Mouse (Mus musculus) 416B (cell line): ENCODE data around the gene N4bp2l1.

Experiments used
- DNase-seq: peaks from one replicate; pipeline ENCODE4 v3.0.0; 2011; ENCODE audit warnings: low read depth

N4bp2l1 gene

DNA sequence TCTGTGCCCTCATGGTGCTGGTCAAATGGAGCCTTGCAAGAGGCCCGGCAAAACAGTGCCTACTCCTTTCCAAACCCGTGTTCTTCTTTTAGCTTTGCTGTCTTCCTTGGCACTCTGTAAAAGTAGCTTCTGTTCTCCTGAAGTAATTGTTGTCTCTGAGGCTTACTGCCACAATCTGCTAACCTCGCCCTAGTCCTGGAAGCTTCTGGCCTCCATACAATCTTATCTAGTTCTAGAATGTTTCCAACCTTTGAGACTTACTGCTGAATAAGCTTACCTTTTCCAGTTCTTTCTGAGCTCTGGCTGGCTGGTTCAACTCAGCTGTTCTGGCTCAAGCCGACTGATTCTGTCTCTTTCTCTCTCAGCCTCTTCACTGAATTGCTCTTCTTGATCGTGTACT, 35.2 kb downstream of the N4bp2l1 start:
- no peak for DNase-seq

DNA sequence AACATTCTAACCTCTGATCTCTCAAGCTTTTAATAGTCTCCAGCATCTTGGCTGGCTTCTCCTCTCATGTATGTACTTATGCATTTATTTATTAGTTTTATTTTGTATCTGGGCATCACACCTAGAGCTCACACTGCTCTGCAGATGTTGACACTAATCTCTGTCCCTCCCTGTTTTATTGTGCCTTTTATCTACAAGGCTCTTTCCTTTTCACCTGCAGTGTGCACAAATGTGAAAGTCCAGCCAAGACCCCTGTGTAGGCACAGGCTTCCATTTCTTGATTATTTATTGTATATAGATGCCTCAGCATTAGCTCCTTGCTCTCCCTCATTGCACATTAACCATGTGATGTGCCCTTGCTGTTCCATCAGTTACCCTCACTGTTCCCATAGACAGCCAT, 35.6 kb downstream of the N4bp2l1 start:
- no peak for DNase-seq

DNA sequence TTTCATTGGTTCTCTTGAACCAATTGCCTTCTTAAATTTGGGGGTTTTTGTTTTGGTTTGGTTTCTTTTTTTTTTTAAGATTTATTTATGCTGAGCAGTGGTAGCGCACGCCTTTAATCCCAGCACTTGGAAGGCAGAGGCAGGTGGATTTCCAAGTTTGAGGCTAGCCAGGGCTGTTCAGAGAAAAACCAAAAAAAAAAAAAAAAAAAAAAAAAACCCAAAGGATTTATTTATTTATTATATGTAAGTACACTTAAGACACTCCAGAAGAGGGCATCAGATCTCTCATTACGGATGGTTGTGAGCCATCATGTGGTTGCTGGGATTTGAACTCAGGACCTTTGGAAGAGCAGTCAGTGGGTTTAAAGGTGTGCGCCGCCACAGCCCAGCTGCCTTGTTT, 36.1 kb downstream of the N4bp2l1 start:
- no peak for DNase-seq

DNA sequence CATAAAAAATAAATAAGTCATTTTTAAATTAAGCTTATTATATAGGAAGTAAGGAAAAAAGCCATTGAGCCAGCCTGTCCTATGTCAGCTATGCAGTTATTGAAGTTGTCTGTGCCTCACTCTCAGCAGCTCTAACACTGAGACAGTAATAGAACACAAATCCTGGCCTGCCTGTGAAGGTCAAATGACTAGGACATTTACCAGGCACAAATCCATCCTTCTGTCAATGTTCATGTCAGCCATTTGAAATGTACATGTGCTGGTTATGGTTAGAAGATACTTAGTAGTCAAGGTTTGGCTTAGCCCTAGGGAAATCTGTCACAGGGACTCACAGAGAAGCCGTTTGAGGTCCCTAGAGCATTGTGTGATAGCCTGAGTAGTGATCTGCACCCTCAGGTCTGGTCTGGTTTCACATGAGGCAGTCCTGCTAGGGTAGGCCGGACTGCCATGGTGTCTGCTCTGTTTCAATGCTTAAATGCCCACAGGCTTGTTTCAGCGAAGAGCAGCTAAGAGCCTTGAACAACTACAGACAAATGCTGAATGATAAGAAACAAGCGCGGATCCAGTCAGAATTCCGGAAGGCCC, 37.4 kb downstream of the N4bp2l1 start:
- DNase-seq, result no peak

DNA sequence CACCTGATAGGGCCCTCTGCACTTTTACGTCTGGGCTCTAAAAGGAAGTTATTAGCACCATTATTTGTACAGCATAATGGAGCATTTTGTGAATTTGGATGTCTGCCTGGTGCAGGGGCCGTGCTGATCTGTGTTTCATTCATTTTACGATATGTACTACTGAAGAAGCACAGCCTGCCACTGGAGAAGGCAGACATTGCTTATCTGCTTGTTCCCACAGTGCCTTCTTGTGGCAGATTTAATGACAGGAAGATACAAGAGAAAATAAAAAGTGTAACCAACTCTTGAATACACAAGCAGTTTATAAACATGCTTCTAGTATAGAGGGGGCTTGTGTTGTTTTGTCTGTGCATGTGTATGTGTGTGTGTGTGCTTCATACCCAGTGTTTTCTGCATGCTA, 45.4 kb downstream of the N4bp2l1 start:
- DNase-seq, result peak; percentile 20

DNA sequence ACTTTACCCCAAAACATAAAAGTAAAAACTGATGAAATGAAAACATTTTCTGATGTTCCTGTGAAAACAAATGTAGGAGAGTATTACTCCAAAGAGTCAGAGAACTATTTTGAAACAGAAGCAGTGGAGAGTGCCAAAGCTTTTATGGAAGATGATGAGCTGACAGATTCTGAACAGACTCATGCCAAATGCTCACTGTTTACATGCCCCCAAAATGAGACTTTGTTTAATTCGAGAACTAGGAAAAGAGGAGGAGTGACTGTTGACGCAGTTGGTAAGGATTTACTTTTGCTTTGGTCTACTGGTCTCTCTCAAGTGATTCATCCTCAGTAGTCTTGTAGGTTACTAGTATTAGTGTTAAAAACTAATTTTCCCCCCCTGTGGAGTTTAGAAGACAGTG, 53.8 kb downstream of the N4bp2l1 start:
- DNase-seq, result no peak

DNA sequence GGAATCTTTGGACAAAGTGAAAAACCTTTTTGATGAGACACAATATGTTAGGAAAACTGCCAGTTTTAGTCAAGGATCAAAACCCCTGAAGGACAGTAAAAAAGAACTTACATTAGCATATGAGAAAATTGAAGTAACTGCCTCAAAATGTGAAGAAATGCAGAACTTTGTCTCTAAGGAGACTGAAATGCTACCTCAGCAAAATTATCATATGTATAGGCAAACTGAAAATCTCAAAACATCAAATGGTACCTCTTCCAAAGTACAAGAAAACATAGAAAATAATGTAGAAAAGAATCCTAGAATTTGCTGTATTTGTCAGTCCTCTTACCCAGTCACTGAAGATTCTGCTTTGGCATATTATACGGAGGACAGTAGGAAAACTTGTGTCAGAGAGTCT, 55.7 kb downstream of the N4bp2l1 start:
- no peak for DNase-seq

DNA sequence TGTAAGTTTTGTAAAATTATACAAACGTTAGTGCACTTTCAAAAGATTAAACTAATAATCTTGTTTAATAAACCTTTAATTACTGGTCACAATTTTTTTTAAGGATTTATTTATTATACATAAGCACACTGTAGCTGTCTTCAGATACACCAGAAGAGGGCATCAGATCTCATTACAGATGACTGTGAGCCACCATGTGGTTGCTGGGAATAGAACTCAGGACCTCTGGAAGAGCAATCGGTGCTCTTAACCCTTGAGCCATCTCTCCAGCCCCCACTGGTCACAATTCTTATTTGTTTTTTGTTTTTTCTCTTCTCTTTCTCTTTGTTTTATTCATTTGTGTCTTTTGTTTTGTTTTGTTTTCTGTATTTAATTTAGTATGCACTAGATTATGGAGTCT, 71.7 kb downstream of the N4bp2l1 start:
- DNase-seq, result no peak

DNA sequence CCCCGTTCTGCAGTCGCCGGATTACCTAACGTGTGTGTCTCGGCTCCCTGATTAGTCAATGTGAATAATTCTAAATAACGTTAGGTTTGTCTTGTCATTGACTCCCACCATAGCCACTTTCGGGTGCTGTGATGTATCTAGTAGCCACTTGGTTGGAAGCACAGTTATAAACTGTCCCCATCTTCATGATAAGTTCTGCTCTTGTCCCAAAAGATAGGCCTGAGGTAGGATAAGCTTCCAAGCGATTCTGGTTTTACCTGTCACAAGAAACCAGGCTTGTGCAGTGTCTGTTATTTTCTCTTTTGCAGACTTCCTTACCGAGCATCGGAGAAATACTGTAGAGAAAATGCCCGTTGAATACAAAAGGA, 74.1 kb downstream of the N4bp2l1 start:
- DNase-seq, result no peak

DNA sequence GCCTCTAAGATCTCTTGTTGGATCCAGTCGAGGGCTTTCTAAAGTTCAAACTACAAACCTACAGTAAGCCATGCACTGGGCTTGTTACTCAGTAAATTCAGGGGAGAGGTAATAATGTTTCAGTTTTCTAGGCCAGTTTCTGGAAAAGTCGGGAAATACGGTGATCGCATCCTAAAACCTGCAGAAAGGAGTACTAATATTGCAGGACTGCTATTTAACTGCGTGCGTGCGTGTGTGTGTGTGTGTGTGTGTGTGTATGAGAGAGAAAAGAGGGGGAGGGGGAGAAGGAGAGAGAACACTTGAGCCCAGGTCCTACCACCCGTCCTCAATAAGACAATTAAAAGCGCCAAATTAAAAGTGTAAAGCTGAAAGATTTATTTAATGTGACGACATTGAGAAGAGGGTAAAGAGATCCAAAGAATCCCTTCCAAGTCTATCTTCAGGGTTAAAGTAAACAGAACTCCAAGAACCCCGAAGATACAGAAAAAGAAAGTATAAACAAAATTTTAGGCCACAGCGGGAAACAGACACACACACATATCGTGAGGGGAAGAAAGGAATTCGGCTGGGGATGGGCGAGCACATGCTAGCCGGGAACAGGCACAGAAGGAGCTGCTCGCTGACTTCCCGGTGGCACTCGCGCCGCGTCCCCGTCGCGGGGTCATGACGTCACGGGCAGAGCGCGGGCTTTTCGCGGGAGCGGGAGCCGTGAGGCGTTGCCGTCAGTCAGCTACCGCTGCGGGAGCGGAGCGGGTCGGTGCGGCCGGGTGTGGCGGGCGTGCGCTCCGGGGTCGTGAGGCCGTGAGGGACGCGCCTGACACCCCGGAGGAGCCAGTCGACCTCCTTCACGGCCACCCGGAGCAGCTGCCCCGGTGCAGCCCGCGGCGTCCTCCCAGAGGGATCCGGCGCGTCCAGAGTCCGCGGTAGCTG, 74.8 kb downstream of the N4bp2l1 start, which contains the start of gene Brca2:
Brca2 (plus strand) TSS at position 694 of the 930 bp plus-strand sequence.
- DNase-seq, result peak; percentile 90
